Mouse (Mus musculus) cerebellum, adult 11-12 months (tissue): ENCODE measurements around the gene Rundc3a.

Experiments used
- DNase-seq: peaks from one replicate; pipeline ENCODE4 v3.0.0; 2022

Rundc3a gene

DNA sequence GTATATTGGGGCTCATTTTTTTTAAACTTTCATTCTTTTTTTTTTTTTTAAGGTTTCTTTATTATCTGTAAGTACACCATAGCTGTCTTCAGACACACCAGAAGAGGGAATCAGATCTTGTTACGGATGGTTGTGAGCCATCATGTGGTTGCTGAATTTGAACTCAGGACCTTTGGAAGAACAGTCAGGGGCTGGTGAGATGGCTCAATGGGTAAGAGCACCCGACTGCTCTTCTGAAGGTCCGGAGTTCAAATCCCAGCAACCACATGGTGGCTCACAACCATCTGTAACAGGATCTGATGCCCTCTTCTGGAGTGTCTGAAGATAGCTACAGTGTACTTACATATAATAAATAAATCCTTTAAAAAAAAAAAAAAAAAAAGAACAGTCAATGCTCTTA, 17.1 kb downstream of the Rundc3a start:
- peak; percentile 20 for DNase-seq

DNA sequence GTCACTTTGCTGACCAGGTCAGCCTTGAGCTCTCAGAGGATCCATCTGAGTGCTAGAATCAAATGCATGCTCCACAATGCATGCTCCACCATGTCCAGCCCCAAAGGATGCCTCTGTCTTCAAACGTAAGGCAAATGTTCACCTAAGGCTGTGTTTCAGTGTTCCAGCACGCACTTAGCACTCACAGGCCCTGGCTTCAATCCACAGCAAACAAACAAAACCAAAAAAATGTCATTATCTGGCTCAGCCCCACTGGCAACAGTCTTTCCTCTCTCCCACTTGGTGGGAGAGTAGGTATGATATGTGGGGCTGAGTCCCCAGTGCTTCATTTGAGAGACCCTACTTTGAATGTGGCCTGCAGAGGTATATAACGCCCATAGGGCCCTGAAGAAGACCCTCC, 17.9 kb downstream of the Rundc3a start:
- DNase-seq, result peak; percentile 29

- peak; percentile 84 for DNase-seq
Observed at GRCm38 (mm10) chr11:102411704-102412103, 18.5 kb downstream of the Rundc3a start.

DNA sequence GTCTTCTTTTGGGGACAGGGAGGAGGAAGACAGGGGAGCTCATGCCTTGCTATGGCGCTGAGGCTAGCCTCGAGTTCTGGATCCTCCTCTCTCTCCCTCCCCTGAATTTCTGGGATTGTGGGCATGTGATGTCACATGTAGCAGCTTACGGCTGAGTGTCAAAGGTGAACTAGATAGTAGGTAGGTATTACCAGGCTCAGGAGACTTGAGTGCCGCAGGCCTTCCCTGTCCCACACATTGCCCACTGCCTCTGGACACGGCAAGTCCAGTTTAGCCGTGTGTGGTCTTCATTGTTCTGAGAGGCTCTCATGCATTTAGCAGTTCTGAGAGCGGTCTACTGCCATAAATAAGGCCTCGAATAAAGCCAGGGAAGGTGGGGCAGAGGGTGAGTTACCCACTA, 19.9 kb downstream of the Rundc3a start:
- peak; percentile 23 for DNase-seq

DNA sequence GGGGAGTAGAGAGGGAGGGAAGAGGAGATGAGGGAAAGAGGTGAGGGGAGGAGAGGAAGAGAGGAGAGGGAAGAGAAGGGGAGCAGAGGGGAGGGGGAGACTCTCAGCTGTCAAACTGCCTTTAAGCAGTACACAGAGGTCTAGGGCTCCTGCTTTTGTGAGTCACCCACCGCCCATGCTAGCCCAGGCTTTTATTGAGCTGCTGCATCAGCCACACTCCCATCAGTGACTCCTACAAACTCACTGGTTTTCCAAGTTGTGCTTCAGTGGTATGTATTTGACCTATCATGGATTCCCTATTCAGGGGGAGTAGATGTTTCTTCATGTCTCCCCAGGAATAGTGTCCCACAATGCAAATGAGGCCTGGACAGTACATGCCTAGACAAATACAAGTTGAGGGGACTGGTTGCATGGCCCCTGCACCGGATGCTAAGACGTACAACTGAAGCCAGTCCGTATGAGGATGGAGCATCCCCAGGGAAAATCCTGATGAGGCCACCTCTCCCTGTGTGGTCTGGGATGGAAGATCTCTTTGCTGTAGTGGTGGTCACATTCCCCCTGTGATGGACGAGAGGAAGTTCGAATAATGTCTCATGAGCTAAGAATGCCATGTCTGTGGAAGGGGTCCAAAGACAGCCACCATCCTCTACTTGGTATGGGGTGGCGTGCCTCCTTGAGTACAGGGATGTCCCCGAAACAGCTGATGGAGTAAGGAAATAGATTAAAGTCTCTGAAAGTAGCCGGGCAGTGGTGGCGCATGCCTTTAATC, 22.0 kb downstream of the Rundc3a start:
- peak; percentile 4 for DNase-seq

- DNase-seq, result peak; percentile 4
Observed at GRCm38 (mm10) chr11:102417160-102417559, 24.0 kb downstream of the Rundc3a start.

DNA sequence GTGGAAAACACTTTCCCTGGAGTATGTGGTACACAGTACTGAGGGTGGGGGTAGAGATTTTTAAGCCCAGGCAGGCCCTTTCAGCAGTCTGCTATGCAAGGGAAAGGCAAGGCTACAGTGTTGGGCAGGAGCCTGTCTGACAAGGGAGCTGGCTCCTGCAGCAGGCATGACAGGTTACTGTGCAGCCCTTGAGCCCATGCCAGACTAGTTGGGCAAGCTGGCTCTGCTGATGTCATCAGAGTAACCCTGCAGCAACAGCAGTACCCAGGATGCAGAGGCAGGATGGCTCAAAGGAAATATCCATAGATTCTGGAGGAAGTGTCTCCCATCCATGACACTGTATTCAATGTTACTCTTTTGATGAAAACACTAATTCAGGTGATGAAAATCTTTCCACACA, 25.7 kb downstream of the Rundc3a start:
- peak; percentile 10 for DNase-seq

GRCm38 (mm10) chr11:102421559-102421958, 28.4 kb downstream of the Rundc3a start:
- DNase-seq, result no peak

DNA sequence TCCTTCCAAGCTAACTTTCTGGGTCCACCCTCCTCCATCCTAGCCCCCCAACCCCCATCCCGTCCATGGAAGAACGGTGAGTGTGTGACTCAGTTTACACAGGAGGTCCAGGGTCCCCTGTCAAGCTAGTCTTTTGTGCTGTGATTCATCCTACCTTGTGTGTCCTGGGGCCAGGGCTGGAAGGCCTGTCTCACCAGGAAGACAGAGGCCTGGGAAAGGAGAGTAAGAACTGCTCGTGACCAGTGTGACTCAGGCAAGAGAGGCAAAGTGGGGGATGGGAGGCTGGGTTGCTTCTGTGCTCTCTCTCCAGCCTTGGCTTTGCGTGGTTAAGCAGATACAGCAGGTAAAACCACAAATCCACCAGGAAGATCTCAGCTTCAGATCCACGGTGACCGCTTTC, 31.5 kb downstream of the Rundc3a start:
- DNase-seq, result peak; percentile 6

DNA sequence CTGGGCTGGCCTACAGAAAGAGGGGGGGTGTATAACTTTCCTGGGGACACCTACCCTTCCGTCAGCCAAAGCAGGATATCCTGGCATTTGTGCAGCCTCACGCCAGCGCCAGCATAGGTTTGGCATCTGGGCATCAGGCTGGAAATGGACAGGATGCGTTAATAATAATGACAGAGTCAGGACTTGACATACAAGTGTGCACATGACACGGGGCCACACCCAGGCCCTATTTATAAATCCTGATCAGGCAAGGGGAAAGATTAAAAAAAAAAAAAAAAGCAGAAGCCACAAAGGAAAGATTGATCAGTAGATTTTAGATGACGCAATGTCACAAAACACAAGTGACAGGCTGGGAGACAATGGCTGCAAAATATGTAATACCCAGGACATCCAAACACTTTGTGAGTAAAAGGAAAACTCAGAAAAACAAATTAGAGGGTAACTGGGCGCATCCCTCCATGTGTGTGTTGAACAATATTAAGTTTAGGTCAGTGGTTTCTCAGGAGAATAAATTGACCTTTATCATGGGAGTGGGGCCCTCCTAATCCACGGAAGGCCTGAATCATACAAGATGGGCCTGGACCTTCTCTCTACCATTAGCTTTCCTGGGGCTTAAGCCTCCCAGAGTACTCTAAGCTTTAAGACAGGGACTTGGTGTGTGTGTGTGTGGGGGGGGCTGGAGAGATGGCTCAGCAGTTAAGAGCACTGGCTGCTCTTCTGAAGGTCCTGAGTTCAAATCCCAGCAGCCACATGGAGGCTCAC, 32.5 kb downstream of the Rundc3a start:
- peak; percentile 11 for DNase-seq

GRCm38 (mm10) chr11:102428981-102429540, 35.9 kb downstream of the Rundc3a start:
- DNase-seq, result peak; percentile 37

- no peak for DNase-seq
Observed at GRCm38 (mm10) chr11:102429551-102429950, 36.3 kb downstream of the Rundc3a start.

- DNase-seq, result peak; percentile 95
Observed at GRCm38 (mm10) chr11:102430121-102431017, 37.2 kb downstream of the Rundc3a start, which contains the start of gene Grn. Gene Grn, plus strand, starts transcription at chr11:102430315.

DNA sequence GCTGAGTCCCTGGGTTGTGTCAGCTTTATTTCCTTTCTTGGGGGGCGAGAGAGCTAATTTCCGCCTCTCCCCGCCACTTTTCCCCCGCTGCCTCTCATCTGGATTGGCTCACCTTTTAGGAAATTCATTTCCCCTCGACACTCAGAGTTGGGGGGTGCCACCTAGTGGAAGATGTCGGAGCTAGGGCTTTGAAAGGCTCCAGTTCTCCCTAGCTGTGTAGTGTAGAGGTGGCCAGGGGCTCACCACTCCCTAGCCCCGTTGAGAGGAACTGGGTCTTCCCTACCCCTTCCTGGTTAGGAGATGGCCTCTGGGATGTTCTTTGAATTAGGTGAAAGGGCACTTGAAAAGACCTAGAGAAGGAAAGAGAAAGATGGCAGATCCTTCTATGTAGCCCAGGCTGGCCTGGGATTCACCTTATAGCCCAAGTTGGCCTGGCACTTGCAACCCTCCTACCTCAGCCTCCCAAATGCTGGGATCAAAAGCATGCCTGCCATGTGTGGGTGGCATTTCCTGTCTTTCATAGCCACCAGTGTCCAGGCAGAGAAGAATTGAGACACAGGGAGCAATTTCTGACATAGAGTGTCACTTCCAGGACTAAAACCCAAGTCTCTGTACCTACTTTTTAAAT, 37.9 kb downstream of the Rundc3a start:
- peak; percentile 74 for DNase-seq

DNA sequence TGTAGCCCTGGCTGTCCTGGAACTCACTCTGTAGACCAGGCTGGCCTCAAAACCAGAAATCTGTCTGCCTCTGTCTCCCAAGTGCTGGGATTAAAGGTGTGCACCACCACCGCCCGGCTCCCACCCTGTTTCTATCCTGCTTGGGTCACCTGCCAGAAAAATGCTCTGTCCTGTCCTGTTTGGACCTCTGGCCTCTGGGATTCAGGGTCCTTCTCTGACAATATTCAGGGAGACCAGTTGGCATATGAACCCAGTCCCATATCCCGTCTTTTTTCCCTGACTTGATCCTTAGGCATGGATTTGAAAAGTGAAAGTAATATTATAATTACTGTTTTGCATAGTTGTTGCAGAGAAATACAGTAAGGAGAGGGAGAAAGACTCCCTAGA, 38.5 kb downstream of the Rundc3a start:
- no peak for DNase-seq

GRCm38 (mm10) chr11:102432115-102432843, 39.1 kb downstream of the Rundc3a start:
- peak; percentile 56 for DNase-seq

DNA sequence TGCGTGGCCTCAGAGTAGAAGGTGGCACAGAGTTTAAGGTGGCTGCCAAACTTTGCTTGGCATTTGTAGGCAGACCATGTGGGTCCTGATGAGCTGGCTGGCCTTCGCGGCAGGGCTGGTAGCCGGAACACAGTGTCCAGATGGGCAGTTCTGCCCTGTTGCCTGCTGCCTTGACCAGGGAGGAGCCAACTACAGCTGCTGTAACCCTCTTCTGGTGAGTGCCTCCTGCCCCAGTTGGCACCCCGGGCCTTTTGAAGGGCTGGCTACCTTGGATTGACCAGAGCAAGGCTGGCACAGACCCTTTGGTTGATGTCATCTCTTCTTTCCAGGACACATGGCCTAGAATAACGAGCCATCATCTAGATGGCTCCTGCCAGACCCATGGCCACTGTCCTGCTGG, 39.7 kb downstream of the Rundc3a start:
- DNase-seq, result peak; percentile 86

- peak; percentile 60 for DNase-seq
Observed at GRCm38 (mm10) chr11:102433866-102434265, 40.7 kb downstream of the Rundc3a start.

DNA sequence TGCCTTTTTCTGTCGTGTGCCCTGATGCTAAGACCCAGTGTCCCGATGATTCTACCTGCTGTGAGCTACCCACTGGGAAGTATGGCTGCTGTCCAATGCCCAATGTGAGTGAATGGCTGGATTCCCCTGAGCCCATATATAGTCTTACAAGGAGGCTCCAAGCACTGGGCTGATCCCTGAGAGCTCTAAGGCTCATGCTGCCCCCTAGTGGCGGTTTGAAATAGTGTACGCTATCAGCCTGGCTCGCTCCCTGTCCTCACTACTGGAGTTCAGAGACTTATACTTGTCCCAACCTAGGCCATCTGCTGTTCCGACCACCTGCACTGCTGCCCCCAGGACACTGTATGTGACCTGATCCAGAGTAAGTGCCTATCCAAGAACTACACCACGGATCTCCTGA, 41.2 kb downstream of the Rundc3a start:
- peak; percentile 88 for DNase-seq

DNA sequence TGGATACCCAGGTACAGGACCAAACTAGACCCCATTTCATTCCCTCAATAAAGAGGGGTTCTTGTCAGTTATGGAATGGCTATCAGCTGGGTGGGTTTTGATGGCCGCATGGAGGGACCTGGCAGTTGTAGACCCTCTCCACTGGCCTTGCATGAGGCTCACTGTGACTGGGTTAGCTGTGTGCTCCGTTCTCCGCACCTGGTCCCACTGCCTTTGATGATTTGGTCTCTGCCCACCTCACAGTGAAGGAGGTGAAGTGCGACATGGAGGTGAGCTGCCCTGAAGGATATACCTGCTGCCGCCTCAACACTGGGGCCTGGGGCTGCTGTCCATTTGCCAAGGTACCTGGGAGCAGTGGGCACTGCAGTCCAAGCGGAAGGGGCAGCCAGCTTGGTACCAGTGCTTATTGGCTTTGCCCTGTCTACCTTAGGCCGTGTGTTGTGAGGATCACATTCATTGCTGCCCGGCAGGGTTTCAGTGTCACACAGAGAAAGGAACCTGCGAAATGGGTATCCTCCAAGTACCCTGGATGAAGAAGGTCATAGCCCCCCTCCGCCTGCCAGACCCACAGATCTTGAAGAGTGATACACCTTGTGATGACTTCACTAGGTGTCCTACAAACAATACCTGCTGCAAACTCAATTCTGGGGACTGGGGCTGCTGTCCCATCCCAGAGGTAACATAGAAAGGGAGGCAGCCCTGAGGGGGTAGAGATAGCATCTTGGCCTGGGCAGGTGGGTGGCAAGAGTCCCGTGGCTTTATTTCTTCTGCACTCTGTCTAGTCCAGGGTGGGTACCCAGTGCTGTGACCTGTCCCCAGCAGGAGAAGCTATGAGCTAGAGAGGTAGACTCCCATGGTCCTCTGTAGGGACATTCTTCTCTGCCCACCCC, 41.9 kb downstream of the Rundc3a start:
- DNase-seq, result peak; percentile 68
